22 mouse cellular contexts compared by ENCODE assay signal in the genomic region with DNA sequence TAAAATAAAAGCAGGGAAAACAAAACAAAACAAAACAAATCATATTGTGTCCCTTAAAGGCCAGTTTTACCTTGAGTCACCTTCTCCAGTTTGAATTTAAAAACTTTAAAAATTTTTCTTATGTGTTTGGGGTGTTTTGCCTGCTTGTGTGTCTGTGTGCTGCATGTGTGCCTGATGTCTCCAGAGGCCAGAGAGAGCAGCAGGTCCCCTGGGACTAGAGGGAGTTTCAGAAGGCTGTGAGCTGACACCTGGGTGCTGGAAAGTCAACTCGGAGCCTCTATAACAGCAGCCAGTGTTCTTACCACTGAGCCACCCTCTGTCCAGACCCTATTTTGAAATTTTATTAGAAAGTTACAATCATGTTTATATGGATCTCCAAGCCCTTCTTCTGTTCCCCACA.
A peak's percentile ranks its signal among the peaks of the same experiment; 100 is the strongest.
DNase-seq lines count a peak whose midpoint lies in the region; ATAC-seq and TF ChIP-seq lines count a peak whose summit lies in the region.
"Had no signal": no experiment of that assay in that cellular context is flagged by ENCODE, and none has a peak within 500 bp of the region (broad histone marks: within the 10 kb centered on the region; RNA-seq: fewer than 3 reads in every experiment).

No protein-coding gene starts in this region.

- ATAC-seq in liver, postnatal 0 days = no peak
- ATAC-seq: activated CD4-positive, CD25-positive, alpha-beta regulatory T cell, adult 4 months; forebrain, embryonic 15.5 days had no signal

- peaks cover 35% of the 10 kb centered on the region for H3K4me1 ChIP-seq in liver, adult 2 months (ENCODE audit: control insufficient read depth, insufficient read depth, low read length)
- peaks cover 38% of the 10 kb centered on the region for H3K4me1 ChIP-seq in liver, postnatal 0 days (ENCODE audit: insufficient read depth)
- H3K4me1 ChIP-seq in CH12.LX (ENCODE audit: control insufficient read depth in 1 of 2, insufficient read depth in 2 of 2) = peaks cover 12 to 14% of the 10 kb centered on the region in 2 experiments
- H3K4me1 ChIP-seq: forebrain, embryonic 15.5 days had no signal

- no peak for TF ChIP-seq EP300 in liver, postnatal 0 days (IDR thresholded peaks at IDR 0.05; ENCODE audit: low read depth)
- TF ChIP-seq EP300 in CH12.LX (IDR thresholded peaks at IDR 0.05; ENCODE audit: low read length) = peak; percentile 49; the same call in 1 of the 2 replicates

- H3K27me3 ChIP-seq in liver, adult 2 months (ENCODE audit: control insufficient read depth, insufficient read depth, low read length) = no peaks in the 10 kb centered on the region
- H3K27me3 ChIP-seq in liver, postnatal 0 days (ENCODE audit: insufficient read depth, low read length) = no peaks in the 10 kb centered on the region
- peaks cover 94% of the 10 kb centered on the region for H3K27me3 ChIP-seq in CH12.LX (replicated peaks)
- H3K27me3 ChIP-seq: embryonic facial prominence, embryonic 13.5 days; forebrain, embryonic 12.5 days; forebrain, embryonic 15.5 days; heart, embryonic 13.5 days had no signal

- peak overlapping the region; percentile 92 for H3K27ac ChIP-seq in liver, adult 2 months (replicated peaks; ENCODE audit: insufficient read depth, low read depth, low read length)
- no peak overlapping the region for H3K27ac ChIP-seq in liver, postnatal 0 days (ENCODE audit: low read depth)
- H3K27ac ChIP-seq in CH12.LX (ENCODE audit: insufficient read depth, low read depth) = no peak overlapping the region
- H3K27ac ChIP-seq: embryonic facial prominence, embryonic 10.5 days; embryonic facial prominence, embryonic 13.5 days; forebrain, embryonic 12.5 days; forebrain, embryonic 15.5 days; heart, embryonic 13.5 days; hindbrain, embryonic 14.5 days had no signal

- dilution Hi-C loops in CH12.LX (cut with MboI; ENCODE audit: extremely low pct_ligation_motif_present, extremely low pct_unique_long_range_greater_than_20kb, low sequenced_read_pairs) = no loop called here

- H3K4me3 ChIP-seq in liver, adult 2 months (ENCODE audit: insufficient read depth, low read depth, low read length) = no peak overlapping the region
- H3K4me3 ChIP-seq in liver, postnatal 0 days (ENCODE audit: low read depth, low read length) = no peak overlapping the region
- no peak overlapping the region for H3K4me3 ChIP-seq in CH12.LX (replicated peaks in 1 of 3; ENCODE audit: low read depth in 2 of 3, low read length in 2 of 3, poor library complexity in 1 of 3)
- H3K4me3 ChIP-seq: embryonic facial prominence, embryonic 10.5 days; embryonic facial prominence, embryonic 13.5 days; erythroblast, embryonic 14.5 days; forebrain, embryonic 12.5 days; forebrain, embryonic 15.5 days; heart, embryonic 10.5 days; heart, embryonic 13.5 days had no signal

- no peak overlapping the region for H3K4me2 ChIP-seq in liver, postnatal 0 days (ENCODE audit: low read depth, low read length)
- H3K4me2 ChIP-seq in CH12.LX (ENCODE audit: insufficient read depth, low read depth, poor library complexity, severe bottlenecking) = no peak overlapping the region
- H3K4me2 ChIP-seq: embryonic facial prominence, embryonic 13.5 days; forebrain, embryonic 12.5 days; forebrain, embryonic 15.5 days; heart, embryonic 13.5 days; hindbrain, embryonic 14.5 days had no signal

- no peaks in the 10 kb centered on the region for H3K36me3 ChIP-seq in liver, adult 2 months (ENCODE audit: control insufficient read depth, insufficient read depth, low read length)
- no peaks in the 10 kb centered on the region for H3K36me3 ChIP-seq in liver, postnatal 0 days (replicated peaks; ENCODE audit: insufficient read depth, low read length)
- H3K36me3 ChIP-seq in CH12.LX (replicated peaks in 1 of 2; ENCODE audit: control insufficient read depth in 1 of 2, insufficient read depth in 1 of 2, low read length in 1 of 2) = no peaks in the 10 kb centered on the region
- H3K36me3 ChIP-seq: embryonic facial prominence, embryonic 10.5 days; embryonic facial prominence, embryonic 13.5 days; forebrain, embryonic 12.5 days; forebrain, embryonic 15.5 days; heart, embryonic 10.5 days; heart, embryonic 13.5 days had no signal

- no peaks in the 10 kb centered on the region for H3K79me2 ChIP-seq in liver, adult 2 months (ENCODE audit: control insufficient read depth, insufficient read depth, low read length)
- no peaks in the 10 kb centered on the region for H3K79me2 ChIP-seq in CH12.LX (replicated peaks; ENCODE audit: control insufficient read depth, extremely low read depth, insufficient read depth, poor library complexity, severe bottlenecking)

- H3K9ac ChIP-seq in liver, adult 2 months (ENCODE audit: low read depth, low read length) = peak overlapping the region; percentile 26; the same call in 1 of the 2 replicates
- H3K9ac ChIP-seq in liver, postnatal 0 days (replicated peaks) = no peak overlapping the region
- no peak overlapping the region for H3K9ac ChIP-seq in CH12.LX (ENCODE audit: insufficient read depth, low read depth)
- H3K9ac ChIP-seq: embryonic facial prominence, embryonic 13.5 days; forebrain, embryonic 12.5 days; forebrain, embryonic 15.5 days; heart, embryonic 13.5 days; hindbrain, embryonic 14.5 days had no signal

- no peak for TF ChIP-seq CTCF in liver, adult 2 months (IDR thresholded peaks at IDR 0.05; ENCODE audit: low read depth, low read length)
- TF ChIP-seq CTCF in liver, postnatal 0 days (IDR thresholded peaks at IDR 0.05; ENCODE audit: low read depth) = no peak
- no peak for TF ChIP-seq CTCF in CH12.LX (conservative IDR thresholded peaks at IDR 0.05 in 1 of 2, IDR thresholded peaks at IDR 0.05 in 1 of 2; ENCODE audit: low read depth in 2 of 2, low read length in 2 of 2)

- WGBS in liver, adult 2 months = 70% methylated on average over 1 of the region's 1 CpGs
- 69% methylated on average over 1 of the region's 1 CpGs for WGBS in liver, postnatal 0 days (ENCODE audit: insufficient replicate concordance)

- in situ Hi-C loops in CH12.LX (cut with MboI; ENCODE audit: low pct_ligation_motif_present, low pct_unique_long_range_greater_than_20kb, low sequenced_read_pairs) = no loop called here

- no peak for TF ChIP-seq RAD21 in CH12.LX (IDR thresholded peaks at IDR 0.05; ENCODE audit: low read depth, low read length)

- TF ChIP-seq POLR2A in liver, adult 2 months (IDR thresholded peaks at IDR 0.05; ENCODE audit: extremely low read depth, insufficient read depth, low read length) = no peak
- no peak for TF ChIP-seq POLR2A in CH12.LX (IDR thresholded peaks at IDR 0.05; ENCODE audit: low read depth, low read length)

- DNase-seq in liver, adult 2 months (ENCODE audit: extremely low read depth, low read depth, low spot score) = no peak
- DNase-seq in liver, postnatal 0 days = no peak
- DNase-seq in spleen, postnatal 36 days (ENCODE audit: low spot score in 2 of 2) = peak; percentile 65 to 67
- DNase-seq in spleen, postnatal 14 days (ENCODE audit: low spot score in 2 of 2) = no peak
- DNase-seq in CH12.LX (ENCODE audit: extremely low read depth) = peak; percentile 54
- no peak for DNase-seq in urinary bladder, adult 2 months (ENCODE audit: low spot score)
- DNase-seq in layer of hippocampus, postnatal 36 days = no peak
- DNase-seq: cerebellum, adult 11-12 months; cerebellum, adult 8-10 months; cerebellum, postnatal 36 days; embryo, embryonic 11 days; gastrocnemius, postnatal 10 days; heart, postnatal 4 days had no signal

- H3K9me3 ChIP-seq in liver, postnatal 0 days (ENCODE audit: low read length) = no peaks in the 10 kb centered on the region
- peaks cover 10% of the 10 kb centered on the region for H3K9me3 ChIP-seq in CH12.LX (replicated peaks; ENCODE audit: low read length)
- H3K9me3 ChIP-seq: embryonic facial prominence, embryonic 13.5 days; forebrain, embryonic 12.5 days; forebrain, embryonic 15.5 days; heart, embryonic 13.5 days had no signal

TF ChIP-seq in CH12.LX, 34 proteins besides CTCF, POLR2A, EP300 and RAD21:
- TF ChIP-seq HCFC1 (IDR thresholded peaks at IDR 0.05; ENCODE audit: low read depth, low read length) (no peak), MAX (IDR thresholded peaks at IDR 0.05; ENCODE audit: low read length) (no peak), KAT2A (IDR thresholded peaks at IDR 0.05; ENCODE audit: insufficient replicate concordance, low read length) (no peak), BHLHE40 (IDR thresholded peaks at IDR 0.05; ENCODE audit: low read depth, low read length) (peak; percentile 59), IRF4 (IDR thresholded peaks at IDR 0.05; ENCODE audit: low read depth, low read length) (peak; percentile 74), NELFE (IDR thresholded peaks at IDR 0.05; ENCODE audit: low read depth, low read length) (no peak), TCF12 (IDR thresholded peaks at IDR 0.05; ENCODE audit: low read depth, low read length) (peak; percentile 82), MYC (IDR thresholded peaks at IDR 0.05; ENCODE audit: low read depth, low read length) (no peak)

Comparison
In these comparisons a context has a peak if more than half of its experiments do, and no peak if none do; other contexts are left out.
1. DNase-seq: peak in spleen, postnatal 36 days (2 of 2) and CH12.LX (single experiment); none in liver, adult 2 months (single experiment), liver, postnatal 0 days (single experiment), spleen, postnatal 14 days (0 of 2), urinary bladder, adult 2 months (single experiment) and layer of hippocampus, postnatal 36 days (0 of 2).